Mouse (Mus musculus): Measurements from ENCODE around the gene Hmcn2. TPM values are rescaled to one million over a fixed set of nuclear protein-coding genes. Genes with fewer than 3 reads are reported as not detected.
A peak's percentile ranks its signal among the peaks of the same experiment; 100 is the strongest.

Gene Hmcn2
- total and polyA plus RNA-seq, 3 experiments: 1.0 to 5.7 (median 2.1) TPM

GRCm38 (mm10) chr2:31482914-31483575 is 168.8 kb downstream of the Hmcn2 start:
- TF ChIP-seq MAFK (IDR thresholded peaks at IDR 0.05; ENCODE audit: insufficient replicate concordance, low read length) (peak; percentile 99), USF1 (IDR thresholded peaks at IDR 0.05; ENCODE audit: low read depth, low read length) (no peak), ZKSCAN1 (IDR thresholded peaks at IDR 0.05; ENCODE audit: borderline replicate concordance, low read depth, low read length) (no peak), MAZ (IDR thresholded peaks at IDR 0.05; ENCODE audit: low read depth, low read length) (no peak), UBTF (IDR thresholded peaks at IDR 0.05; ENCODE audit: low read depth, low read length) (no peak), MYC (IDR thresholded peaks at IDR 0.05; ENCODE audit: low read depth, low read length) (peak; percentile 68; the same call in 1 of the 2 replicates), HCFC1 (IDR thresholded peaks at IDR 0.05; ENCODE audit: low read depth, low read length) (no peak), ELF1 (IDR thresholded peaks at IDR 0.05; ENCODE audit: low read depth, low read length) (peak; percentile 21; the same call in 1 of the 2 replicates), RAD21 (IDR thresholded peaks at IDR 0.05; ENCODE audit: low read depth, low read length) (peak; percentile 98), SMC3 (IDR thresholded peaks at IDR 0.05; ENCODE audit: low read depth, low read length) (peak; percentile 92), KAT2A (IDR thresholded peaks at IDR 0.05; ENCODE audit: insufficient replicate concordance, low read length) (no peak), RCOR1 (conservative IDR thresholded peaks at IDR 0.05; ENCODE audit: low read depth, low read length) (no peak), ZC3H11A (IDR thresholded peaks at IDR 0.05; ENCODE audit: low read depth, low read length) (peak; percentile 76), CHD1 (IDR thresholded peaks at IDR 0.05; ENCODE audit: low read depth, low read length) (no peak), ZNF384 (IDR thresholded peaks at IDR 0.05; ENCODE audit: low read depth, low read length) (no peak), NRF1 (IDR thresholded peaks at IDR 0.05; ENCODE audit: low read depth, low read length) (no peak), ETS1 (conservative IDR thresholded peaks at IDR 0.05; ENCODE audit: low read depth, low read length) (no peak), ZMIZ1 (IDR thresholded peaks at IDR 0.05; ENCODE audit: low read depth, low read length) (no peak), MEF2A (IDR thresholded peaks at IDR 0.05; ENCODE audit: borderline replicate concordance, low read depth, low read length) (no peak), BHLHE40 (IDR thresholded peaks at IDR 0.05; ENCODE audit: low read depth, low read length) (no peak), POLR2AphosphoS2 (IDR thresholded peaks at IDR 0.05; ENCODE audit: low read depth, low read length) (no peak), TCF12 (IDR thresholded peaks at IDR 0.05; ENCODE audit: low read depth, low read length) (no peak), MAX (IDR thresholded peaks at IDR 0.05; ENCODE audit: low read length) (no peak), CTCF (conservative IDR thresholded peaks at IDR 0.05 in 1 of 2, IDR thresholded peaks at IDR 0.05 in 1 of 2; ENCODE audit: low read depth in 2 of 2, low read length in 2 of 2) (peak; percentile 85 to 97), E2F4 (IDR thresholded peaks at IDR 0.05; ENCODE audit: insufficient replicate concordance, low read depth, low read length) (no peak), TBP (conservative IDR thresholded peaks at IDR 0.05; ENCODE audit: low read depth, low read length) (no peak), IRF4 (IDR thresholded peaks at IDR 0.05; ENCODE audit: low read depth, low read length) (peak; percentile 15; the same call in 1 of the 2 replicates), NELFE (IDR thresholded peaks at IDR 0.05; ENCODE audit: low read depth, low read length) (no peak; the same call in 1 of the 2 replicates)
- Histone ChIP-seq H3K79me2 (replicated peaks; ENCODE audit: control insufficient read depth, extremely low read depth, insufficient read depth, poor library complexity, severe bottlenecking) (no peaks in the 10 kb centered on the region), H3K4me1 (ENCODE audit: control insufficient read depth in 1 of 2, insufficient read depth in 2 of 2) (0 out of 4 replicates have a peak, but pooled peaks cover 0 to 5% of the 10 kb centered on the region in 2 experiments), H3K4me3 (replicated peaks in 1 of 3; ENCODE audit: low read depth in 2 of 3, low read length in 2 of 3, poor library complexity in 1 of 3) (no peak overlapping the region), H3K4me2 (ENCODE audit: insufficient read depth, low read depth, poor library complexity, severe bottlenecking) (no peak overlapping the region), H3K27ac (ENCODE audit: insufficient read depth, low read depth) (no peak overlapping the region), H3K36me3 (replicated peaks in 1 of 2; ENCODE audit: control insufficient read depth in 1 of 2, insufficient read depth in 1 of 2, low read length in 1 of 2) (peaks cover 29 to 97% of the 10 kb centered on the region in 2 experiments), H3K27me3 (replicated peaks) (no peaks in the 10 kb centered on the region), H3K9ac (ENCODE audit: insufficient read depth, low read depth) (no peak overlapping the region), H3K9me3 (replicated peaks; ENCODE audit: low read length) (no peaks in the 10 kb centered on the region)
- dilution Hi-C loops (cut with MboI; ENCODE audit: extremely low pct_ligation_motif_present, extremely low pct_unique_long_range_greater_than_20kb, low sequenced_read_pairs) (no loop called here), in situ Hi-C loops (cut with MboI; ENCODE audit: low pct_ligation_motif_present, low pct_unique_long_range_greater_than_20kb, low sequenced_read_pairs) (loop anchor here (5.0 to 25.0 kb wide), 2 partner anchors 169 to 304 kb away; no protein-coding TSS in a partner anchor)
- DNase-seq (ENCODE audit: extremely low read depth): peak; percentile 90
